Mouse (Mus musculus): Measurements from ENCODE around the gene Slc38a7.

DNA sequence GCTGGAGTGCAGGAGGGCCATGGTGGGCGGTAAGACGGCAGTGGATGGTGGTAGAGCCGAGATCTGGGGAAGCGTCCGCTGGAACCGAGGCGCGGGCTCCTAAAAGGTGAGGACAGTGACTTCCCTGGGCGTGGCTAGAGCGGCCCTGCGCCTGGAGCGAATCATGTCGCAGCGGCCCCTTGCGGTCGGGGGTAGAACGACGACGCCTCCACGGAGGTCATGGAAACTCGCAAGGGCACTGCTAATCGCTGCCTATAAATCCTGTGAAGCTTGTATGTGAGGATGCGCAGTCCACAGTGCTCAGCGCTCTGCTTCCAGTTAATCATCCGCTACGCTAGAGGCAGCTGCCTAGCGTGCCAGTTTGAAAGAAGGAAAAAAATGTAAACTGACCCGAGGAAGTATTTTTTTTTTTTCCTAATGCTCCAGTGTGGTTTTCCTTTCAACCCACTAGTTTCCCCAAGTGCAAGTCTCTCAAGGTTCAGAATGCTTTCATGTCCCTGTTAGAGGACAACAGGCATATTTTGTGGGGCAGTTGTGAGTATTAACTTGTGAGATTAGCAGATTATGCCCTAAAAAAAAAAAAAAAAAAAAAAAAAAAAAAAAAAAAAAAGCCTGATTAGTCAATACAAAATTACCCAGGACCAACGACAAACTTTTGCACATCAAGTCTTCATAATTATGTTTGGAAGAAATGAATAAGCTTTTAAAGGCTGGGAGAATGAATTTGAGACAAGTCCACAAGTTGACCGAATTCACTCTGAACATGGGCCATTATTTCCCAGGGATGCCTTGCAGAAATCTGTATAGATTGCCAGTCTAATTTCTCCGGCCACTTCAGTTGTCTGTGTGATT lies 35.2 kb upstream of the Slc38a7 start, which contains the start of gene Got2:
- TF ChIP-seq CTCF (IDR thresholded peaks at IDR 0.05; ENCODE audit: borderline replicate concordance, insufficient read depth, low read depth, low read length) (peak; percentile 86), POLR2A (IDR thresholded peaks at IDR 0.05; ENCODE audit: borderline replicate concordance, insufficient read depth, low read length) (0 out of 2 replicates have a peak, but pooled peaks have one; percentile 44)

Measured in cerebellum, adult 2 months (tissue).